Mouse (Mus musculus) neural tube, embryonic 11.5 days (tissue): ENCODE measurements around the gene Pnpt1. TPM values are rescaled to one million over a fixed set of nuclear protein-coding genes. Genes with fewer than 3 reads are reported as not detected.

Experiments used
- ATAC-seq: fragments of 200-750 bp; cut with Nextera tagmentation; 2 replicates; pipeline ENCODE4 v1.8.0; 2017; ENCODE audit warnings: moderate number of reproducible peaks, mild to moderate bottlenecking, moderate TSS enrichment, moderate library complexity; ENCODE audit not compliant: insufficient read depth, low FRiP score, low TSS enrichment
- DNase-seq: peaks from one replicate; pipeline ENCODE4 v3.0.0-alpha.2; 2015; ENCODE audit warnings: low spot score
- H3K27ac ChIP-seq: fragments of 300-500 bp; sonication (generic); 2 replicates; pipeline ENCODE4 v1.5.1; 2014; ENCODE audit warnings: low read depth, mild to moderate bottlenecking, low read length
- H3K27me3 ChIP-seq: fragments of 300-500 bp; sonication (generic); 2 replicates; pipeline ENCODE4 v1.6.1; 2014; ENCODE audit warnings: mild to moderate bottlenecking, low read length, mixed read lengths; ENCODE audit not compliant: control insufficient read depth, insufficient read depth
- H3K36me3 ChIP-seq: fragments of 300-500 bp; sonication (generic); 2 replicates; pipeline ENCODE4 v1.6.1; 2014; ENCODE audit warnings: mild to moderate bottlenecking, low read length, moderate library complexity, mixed read lengths; ENCODE audit not compliant: control insufficient read depth, insufficient read depth
- H3K4me1 ChIP-seq: fragments of 300-500 bp; sonication (generic); 2 replicates; pipeline ENCODE4 v1.6.1; 2014; ENCODE audit warnings: low read length, mixed read lengths; ENCODE audit not compliant: control insufficient read depth, insufficient read depth
- H3K4me2 ChIP-seq: fragments of 300-500 bp; sonication (generic); 2 replicates; pipeline ENCODE4 v1.6.1; 2014; ENCODE audit warnings: low read depth, mild to moderate bottlenecking, moderate library complexity
- H3K4me3 ChIP-seq: fragments of 300-500 bp; sonication (generic); 2 replicates; pipeline ENCODE4 v1.5.1; 2014; ENCODE audit warnings: low read depth, low read length
- H3K9ac ChIP-seq: fragments of 300-500 bp; sonication (generic); 2 replicates; pipeline ENCODE4 v1.6.1; 2014; ENCODE audit warnings: mild to moderate bottlenecking, low read length
- H3K9me3 ChIP-seq: fragments of 300-500 bp; sonication (generic); 2 replicates; pipeline ENCODE4 v1.6.1; 2016; ENCODE audit warnings: low read length; ENCODE audit not compliant: control insufficient read depth
- WGBS: fragments of 180-500 bp; shearing (Covaris S2); extraction: QIAGEN DNeasy Blood & Tissue Kit; methylation state at CpG from one replicate; pipeline ENCODE4 v1.1.7; 2014; 5-methylcytosine and 5-hydroxymethylcytosine counted together
- polyA plus RNA-seq: library from polyadenylated mRNA; unstranded; fragments of >200 nt; fragmentation: Nextera tagmentation; extraction: Ambion mirVana; gene quantifications from 2 replicates; pipeline ENCODE4 v1.2.1, GENCODE M21; 2014

Gene Pnpt1
- 42.2 and 44.9 TPM in 2 replicates for polyA plus RNA-seq

- Histone ChIP-seq H3K4me2 (peak within 1 kb of the TSS; percentile 70), H3K9me3 (no peaks in the 10 kb centered on the region), H3K4me1 (no peaks in the 10 kb centered on the region), H3K4me3 (peak within 1 kb of the TSS; percentile 80), H3K27me3 (no peaks in the 10 kb centered on the region), H3K27ac (0 out of 2 replicates have a peak within 1 kb of the TSS, but pooled peaks have one; percentile 50), H3K9ac (peak within 1 kb of the TSS; percentile 81), H3K36me3 (peaks cover 4% of the 10 kb centered on the region)
- DNase-seq (peak; percentile 93), ATAC-seq (peak; percentile 100)
- 6% methylated on average over 50 of the region's 50 CpGs for WGBS
Observed at GRCm38 (mm10) chr11:29130385-29131355, at the start of gene Pnpt1. Gene Pnpt1, plus strand, starts transcription at chr11:29130744.

- Histone ChIP-seq H3K9me3 (no peaks in the 10 kb centered on the region), H3K27me3 (no peaks in the 10 kb centered on the region), H3K4me2 (no peak overlapping the region), H3K4me3 (no peak overlapping the region), H3K27ac (no peak overlapping the region), H3K4me1 (no peaks in the 10 kb centered on the region), H3K9ac (no peak overlapping the region), H3K36me3 (no peaks in the 10 kb centered on the region)
- ATAC-seq (no peak), DNase-seq (no peak)
- 88% methylated on average over 2 of the region's 2 CpGs for WGBS
Observed at GRCm38 (mm10) chr11:29092403-29092802, 38.1 kb upstream of the Pnpt1 start.

- 52% methylated on average over 2 of the region's 2 CpGs for WGBS
- no peak for DNase-seq
- Histone ChIP-seq H3K27me3 (no peaks in the 10 kb centered on the region), H3K4me3 (no peak overlapping the region), H3K4me2 (no peak overlapping the region), H3K9ac (no peak overlapping the region), H3K36me3 (no peaks in the 10 kb centered on the region), H3K9me3 (no peaks in the 10 kb centered on the region), H3K4me1 (no peaks in the 10 kb centered on the region), H3K27ac (no peak overlapping the region)
- no peak for ATAC-seq
Observed at GRCm38 (mm10) chr11:29098926-29099325, 31.6 kb upstream of the Pnpt1 start.

- DNase-seq = no peak
Observed at GRCm38 (mm10) chr11:29129862-29130384, 621 bp upstream of the Pnpt1 start.

GRCm38 (mm10) chr11:29140671-29141070 lies 10.1 kb downstream of the Pnpt1 start:
- DNase-seq (no peak), ATAC-seq (no peak)
- Histone ChIP-seq H3K27ac (no peak overlapping the region), H3K36me3 (peaks cover 2% of the 10 kb centered on the region; the same call in 1 of the 2 replicates), H3K27me3 (no peaks in the 10 kb centered on the region), H3K9ac (no peak overlapping the region), H3K4me3 (no peak overlapping the region), H3K4me1 (no peaks in the 10 kb centered on the region), H3K4me2 (no peak overlapping the region), H3K9me3 (no peaks in the 10 kb centered on the region)
- 77% methylated on average over 1 of the region's 1 CpGs for WGBS

More at GRCm38 (mm10) chr11:29129862-29130384, 621 bp upstream of the Pnpt1 start:
- H3K4me2 ChIP-seq = peak overlapping the region; percentile 40
- peak overlapping the region; percentile 80 for H3K4me3 ChIP-seq
- peak overlapping the region; percentile 81; the same call in 1 of the 2 replicates for H3K9ac ChIP-seq
- no peak overlapping the region for H3K27ac ChIP-seq
- 70% methylated on average over 11 of the region's 11 CpGs for WGBS
- no peaks in the 10 kb centered on the region for H3K9me3 ChIP-seq
- H3K4me1 ChIP-seq = no peaks in the 10 kb centered on the region
- peaks cover 4% of the 10 kb centered on the region for H3K36me3 ChIP-seq
- H3K27me3 ChIP-seq = no peaks in the 10 kb centered on the region
- ATAC-seq = peak; percentile 46

- Histone ChIP-seq H3K27me3 (no peaks in the 10 kb centered on the region), H3K4me2 (no peak overlapping the region), H3K9ac (no peak overlapping the region), H3K4me3 (no peak overlapping the region), H3K9me3 (no peaks in the 10 kb centered on the region), H3K27ac (no peak overlapping the region), H3K36me3 (peaks cover 2% of the 10 kb centered on the region; the same call in 1 of the 2 replicates), H3K4me1 (no peaks in the 10 kb centered on the region)
- WGBS = 93% methylated on average over 2 of the region's 2 CpGs
- DNase-seq = no peak
- no peak for ATAC-seq
Observed at GRCm38 (mm10) chr11:29148901-29149300, 18.4 kb downstream of the Pnpt1 start.

GRCm38 (mm10) chr11:29163569-29163968 lies 33.0 kb downstream of the Pnpt1 start:
- H3K9me3 ChIP-seq = no peaks in the 10 kb centered on the region
- peaks cover 2% of the 10 kb centered on the region; the same call in 1 of the 2 replicates for H3K36me3 ChIP-seq
- no peak overlapping the region for H3K27ac ChIP-seq
- no peaks in the 10 kb centered on the region for H3K27me3 ChIP-seq
- ATAC-seq = no peak
- no peak for DNase-seq
- H3K9ac ChIP-seq = no peak overlapping the region
- no peak overlapping the region for H3K4me3 ChIP-seq
- WGBS = 93% methylated on average over 4 of the region's 4 CpGs
- no peak overlapping the region for H3K4me2 ChIP-seq
- H3K4me1 ChIP-seq = no peaks in the 10 kb centered on the region

- no peaks in the 10 kb centered on the region for H3K36me3 ChIP-seq
- ATAC-seq (peak; percentile 10), DNase-seq (peak; percentile 36)
- peak overlapping the region; percentile 28; the same call in 1 of the 2 replicates for H3K27ac ChIP-seq
- H3K4me3 ChIP-seq = peak overlapping the region; percentile 86
- H3K9me3 ChIP-seq = no peaks in the 10 kb centered on the region
- no peaks in the 10 kb centered on the region for H3K27me3 ChIP-seq
- H3K4me2 ChIP-seq = peak overlapping the region; percentile 65
- H3K9ac ChIP-seq = peak overlapping the region; percentile 65
- H3K4me1 ChIP-seq = peaks cover 3% of the 10 kb centered on the region; the same call in 1 of the 2 replicates
- under 1% methylated on average over 34 of the region's 34 CpGs for WGBS
Observed at GRCm38 (mm10) chr11:29171959-29172391, 41.4 kb downstream of the Pnpt1 start.
